Mouse (Mus musculus) forebrain, embryonic 16.5 days (tissue): ENCODE data around the gene Gm17660. TPM values are rescaled to one million over a fixed set of nuclear protein-coding genes. Genes with fewer than 3 reads are reported as not detected.

Source experiments
- ATAC-seq: fragments of 200-750 bp; cut with Nextera tagmentation; 2 replicates; pipeline ENCODE4 v1.8.0; 2017; ENCODE audit warnings: mild to moderate bottlenecking, moderate library complexity
- H3K27ac ChIP-seq: fragments of 300-500 bp; sonication (generic); 2 replicates; pipeline ENCODE4 v1.5.1; 2014; ENCODE audit warnings: low read length, control low read depth
- H3K27me3 ChIP-seq: fragments of 300-500 bp; sonication (generic); replicated peaks from 2 replicates; pipeline ENCODE4 v1.6.1; 2014; ENCODE audit warnings: low read length; ENCODE audit not compliant: control insufficient read depth, insufficient read depth
- H3K36me3 ChIP-seq: fragments of 300-500 bp; sonication (generic); 2 replicates; pipeline ENCODE4 v1.6.1; 2014; ENCODE audit not compliant: control insufficient read depth, insufficient read depth
- H3K4me1 ChIP-seq: fragments of 300-500 bp; sonication (generic); replicated peaks from 2 replicates; pipeline ENCODE4 v1.6.1; 2014; ENCODE audit warnings: low read length; ENCODE audit not compliant: control insufficient read depth, insufficient read depth
- H3K4me2 ChIP-seq: fragments of 300-500 bp; sonication (generic); 2 replicates; pipeline ENCODE4 v1.6.1; 2014; ENCODE audit warnings: mild to moderate bottlenecking, low read length, control low read depth
- H3K4me3 ChIP-seq: fragments of 300-500 bp; sonication (generic); replicated peaks from 2 replicates; pipeline ENCODE4 v1.5.1; 2014; ENCODE audit warnings: mild to moderate bottlenecking, low read length, control low read depth
- H3K9ac ChIP-seq: fragments of 300-500 bp; sonication (generic); replicated peaks from 2 replicates; pipeline ENCODE4 v1.6.1; 2014; ENCODE audit warnings: low read depth, low read length, control low read depth
- H3K9me3 ChIP-seq: fragments of 300-500 bp; sonication (generic); 2 replicates; pipeline ENCODE4 v1.6.1; 2016; ENCODE audit warnings: low read length; ENCODE audit not compliant: control insufficient read depth
- WGBS: fragments of 180-500 bp; shearing (Covaris S2); extraction: QIAGEN DNeasy Blood & Tissue Kit; methylation state at CpG from one replicate; pipeline ENCODE4 v1.1.7; 2014; 5-methylcytosine and 5-hydroxymethylcytosine counted together
- polyA plus RNA-seq: library from polyadenylated mRNA; unstranded; fragments of >200 nt; fragmentation: Nextera tagmentation; extraction: Ambion mirVana; gene quantifications from 2 replicates; pipeline ENCODE4 v1.2.1, GENCODE M21; 2015

Gm17660 gene
- polyA plus RNA-seq, 1 experiment from 2014 or later = not detected

DNA sequence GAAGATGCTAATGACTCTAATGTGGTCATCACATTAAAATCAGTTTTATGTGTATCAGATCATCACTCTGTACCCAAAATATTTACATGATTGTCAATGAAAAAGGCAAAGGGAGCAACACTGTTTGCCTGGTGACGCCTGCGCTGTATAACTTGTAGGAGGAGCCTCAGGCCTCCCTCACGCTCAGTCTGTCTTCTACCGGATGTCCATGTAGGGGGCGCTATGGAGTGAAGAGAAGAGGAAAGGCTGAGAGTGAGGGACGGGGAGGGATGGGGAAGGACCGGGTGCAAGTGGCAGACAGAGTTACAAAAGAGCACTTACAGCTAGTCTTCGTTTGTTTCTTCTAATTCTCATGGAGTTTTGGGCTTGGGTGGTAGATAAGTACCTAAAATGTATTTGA, 24.5 kb downstream of the Gm17660 start:
- Histone ChIP-seq H3K4me1 (peaks cover 3% of the 10 kb centered on the region; the same call in 1 of the 2 replicates), H3K4me3 (no peak overlapping the region), H3K27ac (no peak overlapping the region), H3K4me2 (no peak overlapping the region), H3K36me3 (peaks cover 11% of the 10 kb centered on the region), H3K9me3 (no peaks in the 10 kb centered on the region), H3K27me3 (no peaks in the 10 kb centered on the region), H3K9ac (no peak overlapping the region)
- WGBS = 63% methylated on average over 8 of the region's 8 CpGs
- ATAC-seq = no peak

GRCm38 (mm10) chr5:104048139-104048538, 29.3 kb downstream of the Gm17660 start:
- Histone ChIP-seq H3K9me3 (no peaks in the 10 kb centered on the region), H3K27ac (no peak overlapping the region), H3K9ac (no peak overlapping the region), H3K27me3 (no peaks in the 10 kb centered on the region), H3K36me3 (peaks cover 11% of the 10 kb centered on the region), H3K4me3 (no peak overlapping the region), H3K4me2 (peak overlapping the region; percentile 70), H3K4me1 (peaks cover 15% of the 10 kb centered on the region)
- no peak for ATAC-seq
- WGBS = 49% methylated on average over 4 of the region's 4 CpGs

DNA sequence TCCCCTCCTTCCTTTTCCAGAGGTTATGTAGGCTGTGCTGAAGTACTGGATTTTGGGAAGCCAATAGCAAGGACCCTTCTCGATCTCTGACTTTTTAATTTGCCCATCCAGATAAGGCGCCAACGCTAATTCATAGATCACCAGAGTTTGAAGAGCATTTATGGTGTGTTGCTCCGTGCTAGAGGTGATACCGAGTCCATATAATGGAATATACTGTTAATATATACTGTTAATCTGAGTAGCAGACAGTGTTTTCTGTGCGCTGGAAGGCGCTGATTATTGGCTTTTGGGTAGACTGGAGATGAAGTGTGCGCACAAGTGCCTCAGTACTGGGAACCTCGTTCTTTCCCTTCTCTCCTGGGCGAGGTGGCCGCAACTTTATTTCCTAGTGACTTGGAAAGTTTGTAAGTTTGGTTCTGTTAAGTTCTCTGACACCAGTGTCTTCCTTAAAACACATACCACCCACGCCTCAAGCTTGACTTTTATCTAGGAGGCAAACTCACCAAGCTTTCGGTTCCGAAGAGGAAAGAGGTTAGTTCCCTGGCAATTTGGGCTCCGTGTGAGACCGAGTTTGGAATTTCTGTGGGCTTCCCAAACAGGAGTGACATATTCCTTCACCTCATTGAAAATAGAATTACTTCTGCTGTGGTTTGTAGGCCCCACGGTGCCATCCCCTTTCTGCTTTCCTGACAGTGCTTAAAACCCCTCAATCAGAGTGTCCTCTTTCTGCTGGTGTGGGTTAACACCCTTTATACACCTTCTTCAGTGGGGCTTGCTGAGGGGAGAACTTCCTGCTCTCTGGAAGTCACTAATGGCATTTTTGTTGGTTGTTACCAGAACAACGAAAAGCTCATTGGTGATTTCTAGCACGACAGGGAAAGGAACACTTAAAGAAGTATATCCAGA, 30.0 kb downstream of the Gm17660 start:
- H3K9me3 ChIP-seq = no peaks in the 10 kb centered on the region
- WGBS = 5% methylated on average over 19 of the region's 19 CpGs
- peak overlapping the region; percentile 69 for H3K27ac ChIP-seq
- H3K4me3 ChIP-seq = peak overlapping the region; percentile 87
- peaks cover 11% of the 10 kb centered on the region for H3K36me3 ChIP-seq
- ATAC-seq = no peak
- peaks cover 15% of the 10 kb centered on the region for H3K4me1 ChIP-seq
- H3K9ac ChIP-seq = peak overlapping the region; percentile 91
- H3K27me3 ChIP-seq = no peaks in the 10 kb centered on the region
- peak overlapping the region; percentile 70 for H3K4me2 ChIP-seq

GRCm38 (mm10) chr5:104046256-104047199, 30.9 kb downstream of the Gm17660 start, which contains the start of gene Nudt9:
Gene Nudt9, plus strand, starts transcription at chr5:104046306.
- WGBS = 5% methylated on average over 90 of the region's 90 CpGs
- peak within 1 kb of the TSS; percentile 69 for H3K27ac ChIP-seq
- H3K4me3 ChIP-seq = peak within 1 kb of the TSS; percentile 87
- peaks cover 10% of the 10 kb centered on the region for H3K36me3 ChIP-seq
- H3K4me1 ChIP-seq = peaks cover 15% of the 10 kb centered on the region
- peak; percentile 99 for ATAC-seq
- peak within 1 kb of the TSS; percentile 91 for H3K9ac ChIP-seq
- no peaks in the 10 kb centered on the region for H3K9me3 ChIP-seq
- H3K4me2 ChIP-seq = peak within 1 kb of the TSS; percentile 70
- H3K27me3 ChIP-seq = no peaks in the 10 kb centered on the region

DNA sequence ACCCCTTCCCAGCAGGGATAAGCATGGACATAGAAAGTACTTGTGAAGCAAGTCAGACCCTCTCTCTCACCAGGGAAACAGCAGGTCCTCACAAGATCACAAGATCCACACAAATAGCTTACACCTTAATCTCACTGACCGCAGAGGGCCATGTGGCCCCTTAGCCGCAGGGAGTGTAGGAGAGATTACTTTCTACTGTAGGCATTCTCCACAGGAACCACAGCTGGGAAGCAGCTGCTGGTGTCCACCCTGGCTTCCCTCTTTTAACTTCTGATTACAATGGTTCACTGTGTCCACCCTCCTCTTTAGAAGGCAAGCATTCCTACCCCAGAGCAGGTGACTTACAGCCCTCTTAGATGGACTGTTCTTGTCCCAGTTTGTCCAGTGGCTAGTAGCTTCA, 33.7 kb downstream of the Gm17660 start:
- WGBS = 55% methylated on average over 2 of the region's 2 CpGs
- Histone ChIP-seq H3K4me3 (no peak overlapping the region), H3K9ac (no peak overlapping the region), H3K27ac (no peak overlapping the region), H3K4me1 (peaks cover 15% of the 10 kb centered on the region), H3K36me3 (no peaks in the 10 kb centered on the region), H3K9me3 (no peaks in the 10 kb centered on the region), H3K4me2 (no peak overlapping the region), H3K27me3 (no peaks in the 10 kb centered on the region)
- no peak for ATAC-seq

GRCm38 (mm10) chr5:104042906-104043305, 34.5 kb downstream of the Gm17660 start:
- no peaks in the 10 kb centered on the region for H3K36me3 ChIP-seq
- H3K27me3 ChIP-seq = no peaks in the 10 kb centered on the region
- H3K4me2 ChIP-seq = no peak overlapping the region
- peaks cover 11% of the 10 kb centered on the region for H3K4me1 ChIP-seq
- no peak overlapping the region for H3K9ac ChIP-seq
- no peak overlapping the region for H3K4me3 ChIP-seq
- no peaks in the 10 kb centered on the region for H3K9me3 ChIP-seq
- no peak overlapping the region for H3K27ac ChIP-seq
- 79% methylated on average over 2 of the region's 2 CpGs for WGBS
- no peak for ATAC-seq

DNA sequence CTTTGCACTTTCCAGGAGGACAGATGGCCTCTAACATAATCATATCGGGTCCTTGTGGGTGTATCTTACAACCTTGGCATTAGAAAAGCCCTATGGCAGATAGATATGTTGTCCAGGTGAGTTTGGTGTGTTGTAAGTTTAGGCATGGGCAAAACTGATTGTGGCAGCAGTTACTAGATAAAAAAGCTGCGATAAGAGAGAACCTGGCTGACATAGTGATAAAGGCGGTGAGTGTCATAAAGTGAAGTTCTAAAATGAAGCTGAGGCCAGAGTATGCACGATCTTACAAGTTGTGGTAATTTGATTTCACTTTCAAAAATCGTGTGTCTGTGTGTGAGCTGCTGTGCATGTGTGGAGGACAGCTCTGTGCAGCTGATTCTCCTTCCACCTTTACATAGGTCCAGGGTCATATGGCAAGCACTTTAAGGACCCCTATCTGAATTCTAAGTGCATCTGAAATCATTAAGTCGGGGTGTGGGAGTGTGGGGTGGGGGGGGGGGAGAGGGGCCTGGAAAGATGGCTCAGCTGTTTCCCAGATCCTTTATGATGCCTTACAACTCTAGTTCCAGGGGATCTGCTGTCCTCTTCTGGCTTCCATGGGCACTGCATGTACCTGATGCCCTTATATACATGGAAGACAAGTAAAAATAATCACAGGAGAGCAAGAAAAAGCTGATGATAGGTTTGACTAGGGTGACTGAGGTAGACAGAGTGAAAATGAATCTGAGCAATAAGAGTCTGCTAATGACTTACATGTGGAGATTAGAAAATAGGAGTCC, 38.1 kb downstream of the Gm17660 start:
- H3K27ac ChIP-seq = no peak overlapping the region
- peak; percentile 36; the same call in 1 of the 2 replicates for ATAC-seq
- H3K9me3 ChIP-seq = no peaks in the 10 kb centered on the region
- H3K4me1 ChIP-seq = no peaks in the 10 kb centered on the region
- no peak overlapping the region for H3K9ac ChIP-seq
- H3K4me2 ChIP-seq = no peak overlapping the region
- no peak overlapping the region for H3K4me3 ChIP-seq
- H3K36me3 ChIP-seq = no peaks in the 10 kb centered on the region
- 69% methylated on average over 6 of the region's 6 CpGs for WGBS
- H3K27me3 ChIP-seq = no peaks in the 10 kb centered on the region

GRCm38 (mm10) chr5:104036686-104037085, 40.7 kb downstream of the Gm17660 start:
- no peak overlapping the region for H3K9ac ChIP-seq
- no peaks in the 10 kb centered on the region for H3K4me1 ChIP-seq
- no peak overlapping the region for H3K4me2 ChIP-seq
- H3K9me3 ChIP-seq = no peaks in the 10 kb centered on the region
- no peaks in the 10 kb centered on the region for H3K27me3 ChIP-seq
- no peak overlapping the region for H3K27ac ChIP-seq
- WGBS = 89% methylated on average over 1 of the region's 1 CpGs
- H3K4me3 ChIP-seq = no peak overlapping the region
- no peak for ATAC-seq
- H3K36me3 ChIP-seq = no peaks in the 10 kb centered on the region
